Mouse (Mus musculus): ENCODE data around the gene Pla2g4c. TPM values are rescaled to one million over a fixed set of nuclear protein-coding genes. Genes with fewer than 3 reads are reported as not detected.

Pla2g4c gene
- polyA plus RNA-seq (2017; shearing (Covaris generic)), result not detected

DNA sequence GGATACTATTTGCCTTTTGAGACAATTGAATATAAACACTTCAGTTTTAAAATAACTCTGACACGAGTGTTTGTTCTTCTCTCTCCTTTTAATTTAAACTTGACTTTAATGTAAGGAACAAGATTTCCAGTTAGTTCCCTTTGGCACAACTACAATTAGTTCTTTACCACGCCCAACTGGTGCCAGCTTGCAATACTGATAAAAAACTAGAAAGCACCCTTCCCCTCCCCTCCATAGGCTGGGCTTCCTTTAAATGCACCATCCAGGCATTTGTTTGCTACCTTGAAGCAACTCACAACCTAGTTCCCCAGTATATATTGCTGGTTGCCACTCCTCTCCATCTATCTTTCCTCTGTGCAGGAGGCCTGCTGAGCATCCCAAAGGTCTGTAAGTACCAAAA, at the start of gene Pla2g4c:
Gene Pla2g4c, plus strand, starts transcription at position 340 of the 400 bp plus-strand sequence.

GRCm38 (mm10) chr7:13277081-13277480, 47.4 kb upstream of the Pla2g4c start, which contains the start of gene Lig1:
Lig1 (plus strand) TSS chr7:13277283.

DNA sequence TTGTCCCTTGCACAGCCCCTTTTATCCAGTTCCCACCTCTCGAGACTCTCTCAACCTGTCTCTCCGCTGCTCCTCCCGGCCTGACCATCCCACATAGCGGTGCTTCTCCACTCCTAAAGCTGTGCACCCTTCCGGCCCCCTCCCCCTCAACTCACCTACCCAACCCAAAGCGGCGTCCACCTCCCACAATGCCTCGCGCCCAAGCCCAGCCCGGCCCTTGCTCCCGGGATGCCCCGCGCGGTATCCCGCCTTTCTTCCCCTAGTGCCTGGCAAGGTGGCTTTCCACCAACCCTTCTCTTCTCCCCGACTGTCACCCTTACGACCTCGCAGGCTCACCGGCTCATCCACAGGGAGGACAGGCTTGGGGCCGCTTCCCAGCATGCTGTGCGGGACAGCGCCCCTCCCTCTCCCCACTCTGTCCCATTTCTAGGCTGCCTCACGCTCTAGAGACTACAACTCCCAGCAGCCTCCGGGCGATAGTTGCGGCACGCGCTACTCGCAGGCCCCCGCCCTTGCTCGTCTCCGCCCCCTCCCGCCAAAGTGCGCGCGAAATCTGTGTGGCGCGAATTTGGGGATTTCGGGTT, 46.1 kb upstream of the Pla2g4c start, which contains the start of gene Zswim9:
Gene Zswim9, minus strand, starts transcription at position 414 of the 584 bp plus-strand sequence.

DNA sequence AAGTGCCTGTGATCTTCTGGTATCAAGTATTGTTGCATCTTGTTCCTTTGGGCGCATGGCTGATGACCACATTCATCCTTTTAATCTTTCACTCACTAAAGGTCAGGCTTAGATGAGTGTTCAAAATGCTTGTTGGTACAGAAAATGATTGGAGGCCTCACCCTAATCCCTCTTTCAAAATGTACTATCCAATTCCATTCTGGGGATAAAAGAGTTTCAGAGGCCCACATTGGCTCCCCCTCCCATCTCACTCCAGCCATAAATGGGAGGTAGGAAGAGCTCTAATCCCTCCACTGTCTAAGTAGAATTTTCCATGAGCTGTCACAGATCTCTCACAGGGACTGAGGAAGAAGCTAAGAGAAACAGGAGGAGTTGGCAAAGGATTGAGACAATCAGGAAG, 73.4 kb downstream of the Pla2g4c start, which contains the start of gene Cabp5:
Gene Cabp5, plus strand, starts transcription at position 301 of the 400 bp plus-strand sequence.

Other genes with a start within 250 kb of the Pla2g4c start
- gene Vmn1r85, start 229.5 kb upstream of the Pla2g4c start, polyA plus RNA-seq (2017; shearing (Covaris generic)), result not detected
- 0.04 TPM for gene Vmn1r86, start 204.7 kb upstream of the Pla2g4c start, polyA plus RNA-seq (2017; shearing (Covaris generic))
- gene Vmn1r87, start 184.5 kb upstream of the Pla2g4c start, polyA plus RNA-seq (2017; shearing (Covaris generic)), result not detected
- gene Vmn1r88, start 165.1 kb upstream of the Pla2g4c start, polyA plus RNA-seq (2017; shearing (Covaris generic)), result 0.04 TPM
- not detected for gene Vmn1r89, start 111.6 kb upstream of the Pla2g4c start, polyA plus RNA-seq (2017; shearing (Covaris generic))
- gene Lig1, start 47.4 kb upstream of the Pla2g4c start, polyA plus RNA-seq (2017; shearing (Covaris generic)), result 23.1 TPM
- gene Zswim9, start 45.9 kb upstream of the Pla2g4c start, polyA plus RNA-seq (2017; shearing (Covaris generic)), result 3.5 TPM
- gene Cabp5, start 73.5 kb downstream of the Pla2g4c start, polyA plus RNA-seq (2017; shearing (Covaris generic)), result not detected
- gene Bsph1, start 126.2 kb downstream of the Pla2g4c start, polyA plus RNA-seq (2017; shearing (Covaris generic)), result not detected
- gene Bsph2, start 246.4 kb downstream of the Pla2g4c start, polyA plus RNA-seq (2017; shearing (Covaris generic)), result not detected

All from CD4-positive, CD25-positive, alpha-beta regulatory T cell, adult 9 weeks (primary cell).